Mouse (Mus musculus) cerebellum, postnatal 10 days (tissue): ENCODE results near the gene Gm21170.
"Not testable (repeated sequence)": the region's sequence is repeated elsewhere in the genome, so short reads cannot be mapped to it uniquely, and the experiment has no call there.

ENCODE experiments used
- DNase-seq, 2 experiments: peaks; one replicate each; pipeline ENCODE4 v3.0.0; 2021; ENCODE audit warnings: mixed read lengths in 2 of 2

Gene Gm21170

DNA sequence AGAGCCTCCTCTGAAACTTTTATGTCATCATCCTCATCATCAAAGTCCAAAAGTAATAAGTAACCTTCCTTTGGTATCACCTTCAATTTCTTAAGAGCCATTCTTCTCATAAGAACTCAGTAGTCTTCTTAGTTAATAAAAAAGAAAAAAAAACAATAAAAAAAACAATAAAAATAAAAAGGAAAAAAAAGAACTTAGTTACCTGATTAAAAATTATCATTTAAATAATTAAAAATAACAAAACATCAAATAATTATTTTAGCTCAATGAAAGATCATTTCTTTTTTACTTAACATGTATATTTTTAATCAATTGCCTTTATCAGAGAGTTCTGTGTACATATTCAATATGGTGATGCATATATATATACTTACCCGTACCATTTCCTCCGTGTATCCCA lies at the start of gene Gm21170:
Gene Gm21170 (minus strand): TSS at position 101 of the 400 bp plus-strand sequence.
- not testable (repeated sequence) for DNase-seq
